Mouse (Mus musculus): Measurements from ENCODE around the gene Fmnl2.
A peak's percentile ranks its signal among the peaks of the same experiment; 100 is the strongest.

Fmnl2 gene

GRCm38 (mm10) chr2:53051502-53051901 lies 193.8 kb downstream of the Fmnl2 start:
- no peak for DNase-seq

- DNase-seq, result no peak
These were observed 196.1 kb downstream of the Fmnl2 start for GRCm38 (mm10) chr2:53053714-53054113.

GRCm38 (mm10) chr2:53056556-53056955 lies 198.9 kb downstream of the Fmnl2 start:
- no peak for DNase-seq

DNA sequence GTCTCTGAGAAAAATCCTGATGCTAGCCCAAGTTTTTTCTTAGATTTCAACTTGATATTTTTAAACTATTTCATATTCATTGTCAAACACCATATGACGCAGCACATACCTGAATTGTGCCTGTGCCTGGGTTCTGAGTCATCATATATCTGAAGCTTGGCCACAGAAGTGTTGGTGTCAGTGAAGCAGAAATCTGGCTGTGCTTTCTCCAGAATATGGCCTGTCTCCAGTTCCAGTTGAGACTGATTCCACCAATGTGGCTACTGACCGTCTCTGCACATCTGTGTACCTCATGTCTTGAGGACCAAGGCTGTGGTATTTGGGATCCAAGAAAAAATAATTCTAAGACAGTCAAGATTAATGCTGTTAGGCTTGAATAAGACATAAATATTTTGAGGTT lies 199.6 kb downstream of the Fmnl2 start:
- peak; percentile 24 for DNase-seq

DNA sequence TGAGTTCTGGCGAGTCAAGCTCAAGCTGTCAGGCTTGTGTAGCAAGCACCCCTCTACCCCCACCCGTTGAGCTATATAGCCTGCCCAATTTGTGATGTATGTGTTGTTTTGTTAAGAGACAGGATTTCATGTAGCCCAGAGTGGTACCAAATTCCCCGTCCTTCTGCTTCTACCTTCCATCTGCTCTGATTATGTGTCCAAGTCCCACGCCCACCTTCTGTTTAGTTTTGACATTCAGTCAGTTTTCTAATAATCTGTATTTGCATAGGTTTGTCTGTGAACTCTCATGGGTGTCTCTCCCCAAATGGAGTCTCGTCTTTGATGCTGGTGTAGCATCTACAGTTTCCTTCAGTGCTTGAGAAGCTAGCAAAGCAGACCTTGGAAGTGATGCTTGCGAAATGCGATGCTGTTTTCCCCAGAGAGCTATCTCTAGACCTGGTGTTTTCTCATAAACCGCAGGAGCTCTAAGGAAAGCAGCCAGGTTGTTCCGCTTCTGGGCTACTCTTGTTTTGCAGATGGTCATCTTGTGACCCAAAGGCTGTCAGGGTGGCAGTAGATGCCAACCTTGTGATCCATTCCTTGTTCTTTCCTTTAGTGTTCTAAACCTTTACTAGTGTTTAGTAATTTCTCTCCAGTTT lies 203.8 kb downstream of the Fmnl2 start:
- no peak for DNase-seq

DNA sequence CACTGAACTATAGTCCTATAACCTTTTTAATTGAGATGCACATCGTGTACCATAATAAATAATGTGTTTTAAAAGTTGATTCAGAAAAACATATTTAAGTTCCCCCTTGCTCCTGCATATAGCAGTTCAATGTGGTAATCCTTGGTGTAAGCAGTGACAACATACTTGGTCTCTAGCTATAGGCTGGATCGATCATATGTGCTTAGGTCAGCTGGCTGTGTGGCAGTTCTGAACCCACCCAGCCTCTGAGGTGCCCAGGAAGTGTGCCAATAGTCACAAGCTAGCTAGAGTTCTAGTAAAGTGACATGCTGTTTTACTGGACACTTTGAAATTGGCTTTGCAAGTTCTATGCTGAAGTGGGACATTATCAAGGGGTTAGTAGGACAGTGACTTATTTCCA lies 209.3 kb downstream of the Fmnl2 start:
- DNase-seq, result no peak

- no peak for DNase-seq
These were observed 212.9 kb downstream of the Fmnl2 start for GRCm38 (mm10) chr2:53070607-53071006.

- no peak for DNase-seq
These were observed 222.1 kb downstream of the Fmnl2 start for GRCm38 (mm10) chr2:53079693-53080286.

DNA sequence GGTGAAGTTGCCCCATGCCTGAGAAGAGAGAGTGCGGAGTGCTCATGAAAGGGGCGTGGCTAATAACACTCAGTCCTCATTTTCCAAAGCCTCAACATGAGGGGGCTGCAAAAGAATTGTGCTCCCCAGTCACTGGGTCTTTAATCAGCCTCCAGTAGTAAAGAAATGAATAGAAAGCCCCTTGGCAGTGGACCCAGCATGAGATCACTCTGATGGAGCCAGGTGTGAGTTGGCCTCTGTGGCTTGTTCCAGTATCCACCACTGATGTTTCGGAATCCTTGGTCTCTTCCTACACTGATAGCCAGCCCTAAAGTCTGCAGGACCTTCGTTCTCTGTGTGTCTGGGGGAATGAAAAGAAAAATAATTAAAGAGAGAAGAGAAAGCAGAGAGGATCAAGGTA lies 224.4 kb downstream of the Fmnl2 start:
- no peak for DNase-seq

- no peak for DNase-seq
These were observed 224.8 kb downstream of the Fmnl2 start for GRCm38 (mm10) chr2:53082501-53082900.

- DNase-seq, result no peak
These were observed 225.6 kb downstream of the Fmnl2 start for GRCm38 (mm10) chr2:53083241-53083640.

GRCm38 (mm10) chr2:53085617-53086202 lies 228.1 kb downstream of the Fmnl2 start:
- DNase-seq, result peak; percentile 17

DNA sequence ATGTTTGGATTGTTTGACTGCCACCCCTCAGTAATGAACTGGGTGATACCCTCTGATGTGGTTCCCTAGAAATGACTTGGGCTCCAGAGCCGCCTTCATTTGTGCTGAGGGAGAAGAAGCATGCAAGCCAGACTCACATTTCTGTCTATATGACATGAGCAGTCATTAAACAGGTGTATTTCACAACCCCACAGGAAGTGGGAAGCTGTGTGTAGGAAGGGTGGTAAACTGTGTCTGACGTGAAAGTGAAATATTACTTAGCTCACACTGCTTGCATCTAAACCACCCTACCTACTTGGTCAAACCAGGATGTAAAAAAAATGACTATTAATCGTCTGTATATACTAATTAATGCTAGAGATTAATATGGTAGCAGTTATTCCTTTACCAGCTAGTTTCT lies 231.1 kb downstream of the Fmnl2 start:
- DNase-seq, result no peak

- DNase-seq, result no peak
These were observed 237.4 kb downstream of the Fmnl2 start for GRCm38 (mm10) chr2:53095031-53095430.

GRCm38 (mm10) chr2:53095489-53095888 lies 237.8 kb downstream of the Fmnl2 start:
- no peak for DNase-seq

- DNase-seq, result no peak
These were observed 242.4 kb downstream of the Fmnl2 start for GRCm38 (mm10) chr2:53100093-53100492.

DNA sequence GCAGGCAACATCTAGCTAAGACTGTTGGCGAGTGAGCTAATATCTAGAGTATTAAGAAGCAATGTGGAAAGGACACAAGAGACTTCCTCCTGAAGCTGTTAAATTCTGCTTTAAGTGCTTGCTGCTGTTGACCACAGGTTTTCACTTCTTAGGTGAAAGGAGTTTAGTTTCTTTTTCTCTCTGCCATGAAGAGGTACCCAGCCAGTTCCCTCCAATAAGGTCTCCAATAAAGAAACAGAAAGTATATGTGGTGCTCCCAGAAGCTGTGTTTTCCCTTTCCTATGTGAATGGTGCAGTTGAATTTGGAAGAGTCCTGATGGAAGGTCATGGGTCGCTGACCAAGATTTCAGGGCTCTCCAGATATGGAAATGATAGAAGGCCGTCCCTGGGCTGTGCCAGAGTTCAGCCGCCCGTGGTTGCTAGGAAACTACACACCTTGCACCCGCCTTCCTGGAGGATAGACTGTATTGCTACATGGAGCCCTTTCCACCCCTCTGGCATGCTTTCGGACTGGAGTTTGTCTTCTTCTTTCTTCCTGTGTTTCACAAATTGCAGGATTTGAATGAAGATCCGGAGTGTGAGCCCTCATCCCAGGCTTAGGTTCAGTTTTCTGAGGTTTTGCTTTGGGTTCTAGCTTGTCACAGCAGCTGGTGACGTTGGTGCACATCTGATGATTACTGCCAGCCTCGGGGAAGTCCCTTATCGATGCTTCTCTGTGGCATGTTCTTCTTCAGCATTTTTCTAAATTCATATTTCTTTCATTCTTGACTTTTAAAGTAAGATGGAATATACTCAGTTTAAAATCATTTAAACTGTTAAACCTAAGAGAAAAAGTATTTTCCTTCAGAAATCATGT lies 244.5 kb downstream of the Fmnl2 start:
- no peak for DNase-seq

DNA sequence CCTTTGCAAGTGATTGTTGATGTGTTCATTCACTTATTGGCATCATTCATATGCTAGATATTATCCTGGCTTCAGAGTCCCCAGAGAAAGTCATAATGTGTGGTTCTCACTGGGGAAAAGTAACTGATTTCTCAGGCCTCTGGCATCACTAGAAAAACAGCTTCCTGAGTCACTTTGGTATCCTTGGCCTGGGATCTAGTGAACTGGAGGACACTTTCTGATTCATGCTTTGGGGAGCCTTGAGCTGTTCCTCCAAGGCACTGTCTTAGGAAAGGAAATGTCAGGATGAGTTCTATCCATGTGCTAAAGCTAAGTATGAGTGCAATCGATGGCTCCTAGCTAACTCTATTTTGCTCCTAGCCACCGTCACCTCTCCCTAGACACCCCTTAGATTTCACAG lies 245.2 kb downstream of the Fmnl2 start:
- no peak for DNase-seq

DNA sequence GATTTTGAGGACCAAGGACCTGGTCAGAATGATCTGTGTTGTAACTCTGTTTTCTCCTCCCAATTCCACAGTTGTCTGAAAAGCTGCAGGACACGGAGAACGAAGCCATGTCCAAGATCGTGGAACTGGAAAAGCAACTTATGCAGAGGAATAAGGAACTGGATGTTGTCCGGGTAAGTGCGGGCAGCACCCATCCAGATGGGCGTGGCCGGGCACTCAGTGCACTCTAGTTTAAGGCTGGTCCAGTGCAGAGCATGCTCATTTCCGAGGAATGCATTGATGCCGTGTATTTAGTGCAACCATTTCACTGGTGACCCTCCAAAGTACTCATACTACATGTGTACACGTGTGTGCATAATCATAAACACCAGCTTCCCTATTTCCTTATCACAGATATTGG lies 247.7 kb downstream of the Fmnl2 start:
- no peak for DNase-seq

GRCm38 (mm10) chr2:53106056-53106455 lies 248.4 kb downstream of the Fmnl2 start:
- DNase-seq, result no peak

DNA sequence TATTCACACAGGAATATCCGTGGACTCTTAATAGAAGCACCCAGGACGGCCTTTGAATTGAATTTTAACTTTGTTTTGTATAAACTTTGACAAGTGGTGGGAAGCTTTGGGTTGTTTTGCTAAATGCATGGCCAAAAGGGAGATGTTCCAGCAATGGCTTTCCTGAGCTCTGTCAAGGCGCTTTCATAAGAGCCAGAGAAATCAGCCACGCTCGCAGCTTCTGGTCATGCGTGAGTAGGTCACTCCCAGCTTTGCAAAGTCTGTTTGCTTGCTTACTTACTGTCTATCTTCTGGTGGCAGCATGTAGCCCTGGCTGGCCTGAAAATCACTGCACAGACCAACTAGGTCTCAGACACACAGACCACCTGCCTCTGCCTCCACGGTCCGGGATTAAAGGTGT lies 248.8 kb downstream of the Fmnl2 start:
- no peak for DNase-seq

DNA sequence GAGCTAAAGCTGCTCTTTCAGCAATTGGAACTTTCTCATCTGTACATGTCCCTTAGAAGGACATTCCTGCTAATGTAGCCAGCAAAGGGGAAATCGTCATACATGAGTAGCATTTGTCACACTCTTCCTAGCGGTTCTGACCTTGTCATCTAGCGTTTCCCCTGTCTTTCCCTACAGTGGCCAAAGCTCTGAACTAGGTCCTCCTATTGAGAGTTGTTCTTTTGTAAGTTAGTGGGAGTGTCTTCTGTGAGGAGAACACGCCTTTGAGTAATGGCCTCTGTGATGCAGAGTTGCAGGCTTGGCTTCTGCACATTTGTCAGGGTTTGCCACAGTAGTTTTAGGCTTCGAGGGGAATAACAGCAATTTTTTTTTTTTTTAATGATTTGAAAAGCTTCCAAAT lies 250.9 kb downstream of the Fmnl2 start:
- DNase-seq, result no peak

DNA sequence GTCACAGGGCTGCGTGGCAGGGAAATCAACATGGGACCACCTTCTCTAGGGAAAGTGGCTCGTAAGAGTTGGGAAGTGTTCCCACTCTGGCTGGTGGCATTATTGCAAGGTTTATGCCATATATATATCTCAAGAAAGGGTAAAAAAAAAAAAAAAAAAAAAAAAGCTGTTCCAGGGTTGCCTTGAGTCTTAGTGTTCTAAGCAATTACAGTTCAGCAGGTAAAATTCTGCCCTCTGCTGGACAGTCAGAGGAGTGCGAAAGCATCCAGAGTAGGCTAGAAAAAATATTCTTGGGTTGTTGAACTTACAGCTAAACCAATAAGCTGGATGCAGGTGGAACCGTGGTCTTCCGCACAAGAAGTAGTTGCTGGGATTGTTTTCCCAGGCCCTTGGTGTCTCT lies 264.1 kb downstream of the Fmnl2 start:
- DNase-seq, result peak; percentile 38

- no peak for DNase-seq
These were observed 268.3 kb downstream of the Fmnl2 start for GRCm38 (mm10) chr2:53125998-53126397.

Data from right cerebral cortex, postnatal 25 days (tissue).